Mouse (Mus musculus) layer of hippocampus, postnatal 10 days (tissue): ENCODE data around the gene Ttbk1. TPM values are rescaled to one million over a fixed set of nuclear protein-coding genes. Genes with fewer than 3 reads are reported as not detected.
"Not testable (repeated sequence)": the region's sequence is repeated elsewhere in the genome, so short reads cannot be mapped to it uniquely, and the experiment has no call there.

Experiments
- DNase-seq, 2 experiments: peaks; one replicate each; pipeline ENCODE4 v3.0.0; 2021; ENCODE audit warnings: low spot score in 2 of 2
- long read RNA-seq: library from polyadenylated mRNA; stranded (forward); transcript quantifications from one replicate; pipeline ENCODE4 v2.0.0, GENCODE M21; 2023
- total RNA-seq, 2 experiments: library from RNA; stranded (reverse); gene quantifications; 2 replicates each; pipeline ENCODE4 v1.2.3; 2021

Ttbk1 gene
- 100 to 1,000 TPM; 106 to 107 TPM for total RNA-seq
- long read RNA-seq, partial matches to known transcripts: 3 of 27 reads
- long read RNA-seq, other reads (novel, unspliced or antisense): 24 of 27 reads

- peak; percentile 56 to 74 for DNase-seq
Observed at GRCm38 (mm10) chr17:46487431-46487830, at the start of gene Ttbk1. Ttbk1 (minus strand) TSS chr17:46487675.

- DNase-seq: peak; percentile 77 to 83
Observed at GRCm38 (mm10) chr17:46525579-46526307, 38.3 kb upstream of the Ttbk1 start.

- DNase-seq: no peak
Observed at GRCm38 (mm10) chr17:46525065-46525464, 37.6 kb upstream of the Ttbk1 start.

GRCm38 (mm10) chr17:46521963-46522668, 34.6 kb upstream of the Ttbk1 start:
- DNase-seq: no peak

- DNase-seq: no peak
Observed at GRCm38 (mm10) chr17:46521174-46521573, 33.7 kb upstream of the Ttbk1 start.

GRCm38 (mm10) chr17:46520385-46520979, 33.0 kb upstream of the Ttbk1 start:
- no peak for DNase-seq

- no peak for DNase-seq
Observed at GRCm38 (mm10) chr17:46519971-46520370, 32.5 kb upstream of the Ttbk1 start.

GRCm38 (mm10) chr17:46513329-46513728, 25.9 kb upstream of the Ttbk1 start:
- no peak for DNase-seq

- DNase-seq: no peak
Observed at GRCm38 (mm10) chr17:46511059-46511710, 23.7 kb upstream of the Ttbk1 start.

GRCm38 (mm10) chr17:46505617-46506016, 18.1 kb upstream of the Ttbk1 start:
- no peak for DNase-seq

- DNase-seq: no peak
Observed at GRCm38 (mm10) chr17:46503847-46504638, 16.6 kb upstream of the Ttbk1 start.

- DNase-seq: no peak
Observed at GRCm38 (mm10) chr17:46502775-46503174, 15.3 kb upstream of the Ttbk1 start.

GRCm38 (mm10) chr17:46497956-46498355, 10.5 kb upstream of the Ttbk1 start:
- no peak for DNase-seq

- peak; percentile 70 to 82 for DNase-seq
Observed at GRCm38 (mm10) chr17:46496623-46497434, 9.4 kb upstream of the Ttbk1 start, which contains the start of gene Dnph1. Dnph1 (plus strand) TSS chr17:46496711.

GRCm38 (mm10) chr17:46496081-46496480, 8.6 kb upstream of the Ttbk1 start:
- not testable (repeated sequence) for DNase-seq

- no peak for DNase-seq
Observed at GRCm38 (mm10) chr17:46495486-46495885, 8.0 kb upstream of the Ttbk1 start.

GRCm38 (mm10) chr17:46486995-46487394, 480 bp downstream of the Ttbk1 start:
- peak; percentile 32 to 40 for DNase-seq

GRCm38 (mm10) chr17:46484461-46484875, 3.0 kb downstream of the Ttbk1 start:
- peak in 1 of 2 experiments; percentile 36 for DNase-seq

- peak; percentile 33 to 44 for DNase-seq
Observed at GRCm38 (mm10) chr17:46484021-46484431, 3.4 kb downstream of the Ttbk1 start.
